Mouse (Mus musculus): ENCODE data around the gene Dnajb12. TPM values are rescaled to one million over a fixed set of nuclear protein-coding genes. Genes with fewer than 3 reads are reported as not detected.

Gene Dnajb12
- polyA plus RNA-seq, 2 experiments: 26.3 to 34.1 TPM

DNA sequence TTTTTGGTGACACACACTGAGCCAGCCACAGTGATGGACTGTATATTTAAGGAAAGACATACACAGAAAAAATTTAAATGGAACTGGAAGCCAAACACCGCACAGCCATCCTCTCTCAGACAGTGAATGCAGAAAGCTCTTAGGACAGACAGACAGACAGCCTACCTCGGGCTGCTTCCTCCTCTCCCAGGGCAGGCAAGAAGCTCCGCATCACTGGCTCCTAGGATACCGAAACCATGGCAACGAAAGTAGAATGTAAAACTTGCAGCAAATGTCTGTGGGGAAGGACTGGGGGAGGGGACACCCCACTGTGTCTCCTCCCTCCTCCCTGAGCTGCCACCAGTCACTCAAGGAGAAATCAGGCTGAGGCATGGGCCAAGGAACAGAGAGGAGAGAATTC lies 18.2 kb downstream of the Dnajb12 start:
- DNase-seq (ENCODE audit: low spot score) (no peak), ATAC-seq (ENCODE audit: low FRiP score, low read depth) (no peak)
- Histone ChIP-seq H3K9me3 (ENCODE audit: control insufficient read depth, low read length) (no peaks in the 10 kb centered on the region), H3K4me2 (replicated peaks; ENCODE audit: low read depth, low read length, severe bottlenecking) (no peak overlapping the region), H3K4me1 (ENCODE audit: control insufficient read depth, insufficient read depth, low read length) (peaks cover 43% of the 10 kb centered on the region), H3K9ac (ENCODE audit: low read depth, low read length, severe bottlenecking) (no peak overlapping the region), H3K27me3 (ENCODE audit: control insufficient read depth, insufficient read depth, low read length) (no peaks in the 10 kb centered on the region), H3K4me3 (replicated peaks; ENCODE audit: low read length) (no peak overlapping the region), H3K27ac (replicated peaks; ENCODE audit: low read depth, low read length) (0 out of 2 replicates have a peak overlapping the region, but pooled peaks have one; percentile 26), H3K36me3 (ENCODE audit: control insufficient read depth, insufficient read depth, low read length) (peaks cover 53% of the 10 kb centered on the region)
- no peak for TF ChIP-seq POLR2A (IDR thresholded peaks at IDR 0.05; ENCODE audit: borderline replicate concordance, extremely low read depth, insufficient read depth, insufficient read length)
- 42% methylated on average over 5 of the region's 5 CpGs for WGBS

DNA sequence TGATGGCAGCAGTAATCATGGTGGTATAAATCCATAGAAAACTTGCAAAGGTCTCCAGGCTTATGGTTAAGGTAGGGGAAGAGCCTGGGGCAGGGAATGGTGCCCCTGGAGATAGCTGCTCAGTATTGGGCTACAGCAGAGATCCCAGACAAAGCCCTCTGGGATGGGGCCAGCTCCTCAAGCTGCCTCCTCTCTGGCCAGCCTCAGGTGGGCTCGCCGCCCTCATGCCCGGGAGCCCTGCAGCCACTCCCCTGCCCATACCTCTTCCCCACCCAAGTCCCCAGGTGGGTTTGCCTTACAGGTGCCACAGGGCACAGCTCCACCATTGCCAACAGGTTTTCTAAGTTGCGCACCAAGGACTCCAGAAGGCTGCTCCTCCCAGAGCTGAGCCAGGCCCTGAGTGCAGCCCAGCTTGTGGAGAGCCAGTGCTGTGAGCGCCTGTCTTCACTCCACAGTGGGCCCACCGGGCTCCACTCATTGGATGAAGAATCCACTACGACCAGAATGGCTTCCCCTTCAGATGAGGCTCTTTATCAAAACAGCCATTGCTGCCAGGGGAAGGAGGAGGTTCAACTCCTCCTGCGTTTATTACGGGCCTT lies 18.9 kb downstream of the Dnajb12 start:
- WGBS: 69% methylated on average over 9 of the region's 9 CpGs
- Histone ChIP-seq H3K4me2 (replicated peaks; ENCODE audit: low read depth, low read length, severe bottlenecking) (no peak overlapping the region), H3K27me3 (ENCODE audit: control insufficient read depth, insufficient read depth, low read length) (no peaks in the 10 kb centered on the region), H3K9me3 (ENCODE audit: control insufficient read depth, low read length) (no peaks in the 10 kb centered on the region), H3K4me1 (ENCODE audit: control insufficient read depth, insufficient read depth, low read length) (peaks cover 49% of the 10 kb centered on the region), H3K36me3 (ENCODE audit: control insufficient read depth, insufficient read depth, low read length) (peaks cover 47% of the 10 kb centered on the region), H3K9ac (ENCODE audit: low read depth, low read length, severe bottlenecking) (0 out of 2 replicates have a peak overlapping the region, but pooled peaks have one; percentile 21), H3K27ac (replicated peaks; ENCODE audit: low read depth, low read length) (peak overlapping the region; percentile 43; the same call in 1 of the 2 replicates), H3K4me3 (replicated peaks; ENCODE audit: low read length) (no peak overlapping the region)
- ATAC-seq (ENCODE audit: low FRiP score, low read depth) (no peak), DNase-seq (ENCODE audit: low spot score) (no peak)
- TF ChIP-seq POLR2A (IDR thresholded peaks at IDR 0.05; ENCODE audit: borderline replicate concordance, extremely low read depth, insufficient read depth, insufficient read length): no peak

DNA sequence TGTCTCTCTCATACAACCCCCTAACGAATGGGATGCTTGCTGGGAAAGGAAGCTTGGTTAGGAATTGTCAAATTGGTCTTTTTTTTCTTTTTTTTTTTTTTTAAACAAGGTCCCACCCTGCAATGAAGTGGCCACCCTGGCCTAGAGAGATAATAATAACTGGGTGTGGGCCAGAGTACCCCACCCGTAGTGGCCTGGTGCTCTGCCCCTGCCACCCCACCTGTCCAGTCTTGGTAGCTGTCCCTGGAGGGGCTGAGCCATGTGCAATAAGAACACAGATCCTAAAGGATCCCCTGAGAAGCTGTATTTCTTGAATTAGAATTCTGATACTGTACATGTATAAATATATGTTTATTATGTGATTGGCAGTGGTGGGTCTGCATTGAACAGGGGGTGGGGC lies 19.6 kb downstream of the Dnajb12 start:
- H3K4me3 ChIP-seq (replicated peaks; ENCODE audit: low read length): no peak overlapping the region
- peak overlapping the region; percentile 46 for H3K9ac ChIP-seq (ENCODE audit: low read depth, low read length, severe bottlenecking)
- DNase-seq (ENCODE audit: low spot score) (no peak), ATAC-seq (ENCODE audit: low FRiP score, low read depth) (no peak)
- peaks cover 53% of the 10 kb centered on the region for H3K4me1 ChIP-seq (ENCODE audit: control insufficient read depth, insufficient read depth, low read length)
- no peaks in the 10 kb centered on the region for H3K27me3 ChIP-seq (ENCODE audit: control insufficient read depth, insufficient read depth, low read length)
- peaks cover 41% of the 10 kb centered on the region for H3K36me3 ChIP-seq (ENCODE audit: control insufficient read depth, insufficient read depth, low read length)
- WGBS: 22% methylated on average over 2 of the region's 2 CpGs
- H3K9me3 ChIP-seq (ENCODE audit: control insufficient read depth, low read length): no peaks in the 10 kb centered on the region
- peak overlapping the region; percentile 30 for H3K4me2 ChIP-seq (replicated peaks; ENCODE audit: low read depth, low read length, severe bottlenecking)
- no peak for TF ChIP-seq POLR2A (IDR thresholded peaks at IDR 0.05; ENCODE audit: borderline replicate concordance, extremely low read depth, insufficient read depth, insufficient read length)
- H3K27ac ChIP-seq (replicated peaks; ENCODE audit: low read depth, low read length): peak overlapping the region; percentile 81

DNA sequence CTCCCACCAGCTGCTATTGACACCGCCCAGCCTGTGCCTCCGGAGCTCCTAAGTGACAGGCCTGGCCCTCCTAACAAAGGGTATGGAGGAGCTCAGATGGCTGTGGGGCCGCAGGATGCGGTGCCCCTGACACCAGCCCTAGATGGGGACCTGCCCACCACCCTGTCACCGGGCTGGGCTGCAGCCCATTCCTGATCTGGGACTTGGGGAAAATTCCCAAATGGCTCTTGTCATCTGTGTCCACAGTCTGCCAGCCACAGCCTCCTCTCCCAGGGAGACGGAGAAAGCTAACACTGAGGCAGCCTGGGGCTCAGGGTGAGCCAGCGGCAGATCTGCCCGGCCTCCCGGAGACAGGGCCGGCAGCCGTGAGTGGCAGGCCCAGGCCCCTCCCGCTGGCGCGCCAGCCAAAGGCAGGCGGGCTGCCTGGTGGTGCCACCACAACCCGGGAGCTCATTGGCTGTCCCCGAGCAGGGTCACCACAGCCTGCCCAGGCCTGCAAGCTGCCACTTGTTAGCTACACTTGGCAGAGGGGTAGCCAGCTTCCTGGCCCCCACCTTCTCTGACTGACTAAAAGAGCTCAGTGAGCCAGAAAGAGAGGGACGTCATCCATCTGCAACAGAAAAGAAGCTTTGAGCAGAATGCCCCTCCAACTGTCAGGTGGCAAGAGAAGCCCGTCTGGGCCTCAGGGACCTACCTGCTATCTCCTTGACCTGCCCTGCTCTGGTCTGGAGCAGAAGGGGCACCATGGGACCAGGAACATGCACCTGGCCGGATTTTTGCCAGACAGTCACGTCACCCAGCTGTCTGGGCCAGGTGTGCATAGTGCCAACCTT lies 20.2 kb downstream of the Dnajb12 start:
- Histone ChIP-seq H3K9ac (ENCODE audit: low read depth, low read length, severe bottlenecking) (peak overlapping the region; percentile 46), H3K36me3 (ENCODE audit: control insufficient read depth, insufficient read depth, low read length) (peaks cover 34% of the 10 kb centered on the region), H3K4me3 (replicated peaks; ENCODE audit: low read length) (no peak overlapping the region), H3K4me2 (replicated peaks; ENCODE audit: low read depth, low read length, severe bottlenecking) (peak overlapping the region; percentile 30), H3K27ac (replicated peaks; ENCODE audit: low read depth, low read length) (peak overlapping the region; percentile 81), H3K27me3 (ENCODE audit: control insufficient read depth, insufficient read depth, low read length) (no peaks in the 10 kb centered on the region), H3K9me3 (ENCODE audit: control insufficient read depth, low read length) (no peaks in the 10 kb centered on the region), H3K4me1 (ENCODE audit: control insufficient read depth, insufficient read depth, low read length) (peaks cover 53% of the 10 kb centered on the region)
- DNase-seq (ENCODE audit: low spot score): peak; percentile 84
- peak; percentile 86 for ATAC-seq (ENCODE audit: low FRiP score, low read depth)
- 5% methylated on average over 21 of the region's 21 CpGs for WGBS
- no peak for TF ChIP-seq POLR2A (IDR thresholded peaks at IDR 0.05; ENCODE audit: borderline replicate concordance, extremely low read depth, insufficient read depth, insufficient read length)

DNA sequence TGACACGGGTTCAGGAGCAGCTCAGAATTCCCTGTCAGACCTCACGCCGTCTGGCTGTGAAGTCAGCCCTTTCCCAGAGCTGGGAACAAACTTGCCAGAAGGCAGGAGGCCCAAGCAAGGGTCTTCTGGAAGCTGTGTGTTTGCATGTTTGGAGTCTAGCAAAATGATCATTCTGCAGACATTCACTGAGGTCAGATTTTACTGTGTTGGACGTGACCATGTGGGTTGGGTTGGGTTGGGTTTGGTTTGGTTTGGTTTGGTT lies 20.7 kb downstream of the Dnajb12 start:
- ATAC-seq (ENCODE audit: low FRiP score, low read depth): no peak; the same call in 1 of the 2 replicates
- peak overlapping the region; percentile 30 for H3K4me2 ChIP-seq (replicated peaks; ENCODE audit: low read depth, low read length, severe bottlenecking)
- H3K4me3 ChIP-seq (replicated peaks; ENCODE audit: low read length): no peak overlapping the region

More for the DNA sequence above, 20.7 kb downstream of the Dnajb12 start:
- peaks cover 53% of the 10 kb centered on the region for H3K4me1 ChIP-seq (ENCODE audit: control insufficient read depth, insufficient read depth, low read length)
- H3K27ac ChIP-seq (replicated peaks; ENCODE audit: low read depth, low read length): peak overlapping the region; percentile 81
- no peaks in the 10 kb centered on the region for H3K9me3 ChIP-seq (ENCODE audit: control insufficient read depth, low read length)
- H3K27me3 ChIP-seq (ENCODE audit: control insufficient read depth, insufficient read depth, low read length): no peaks in the 10 kb centered on the region
- 0 out of 2 replicates have a peak overlapping the region, but pooled peaks have one; percentile 46 for H3K9ac ChIP-seq (ENCODE audit: low read depth, low read length, severe bottlenecking)
- WGBS: 19% methylated on average over 4 of the region's 4 CpGs
- peak; percentile 49 for DNase-seq (ENCODE audit: low spot score)
- H3K36me3 ChIP-seq (ENCODE audit: control insufficient read depth, insufficient read depth, low read length): peaks cover 34% of the 10 kb centered on the region
- TF ChIP-seq POLR2A (IDR thresholded peaks at IDR 0.05; ENCODE audit: borderline replicate concordance, extremely low read depth, insufficient read depth, insufficient read length): no peak

Data from limb, embryonic 14.5 days (tissue).